Mouse (Mus musculus) CH12F3 (cell line): ENCODE measurements around the gene Sycp2.

Experiments used
- in situ Hi-C: fragments of 300-500 bp; cut with MboI; formaldehyde crosslinking; loops from 2 replicates; pipeline ENCODE4 v1.14.3; 2020; ENCODE audit warnings: low sequenced_read_pairs

Gene Sycp2

GRCm38 (mm10) chr2:178407053-178407815 is at the start of gene Sycp2:
Gene Sycp2, minus strand, starts transcription at chr2:178407685.
- in situ Hi-C loops: no loop called here

GRCm38 (mm10) chr2:178454664-178455516 is 47.4 kb upstream of the Sycp2 start:
- in situ Hi-C loops: no loop called here

- in situ Hi-C loops: no loop called here
Observed at GRCm38 (mm10) chr2:178450961-178451360, 43.5 kb upstream of the Sycp2 start.

DNA sequence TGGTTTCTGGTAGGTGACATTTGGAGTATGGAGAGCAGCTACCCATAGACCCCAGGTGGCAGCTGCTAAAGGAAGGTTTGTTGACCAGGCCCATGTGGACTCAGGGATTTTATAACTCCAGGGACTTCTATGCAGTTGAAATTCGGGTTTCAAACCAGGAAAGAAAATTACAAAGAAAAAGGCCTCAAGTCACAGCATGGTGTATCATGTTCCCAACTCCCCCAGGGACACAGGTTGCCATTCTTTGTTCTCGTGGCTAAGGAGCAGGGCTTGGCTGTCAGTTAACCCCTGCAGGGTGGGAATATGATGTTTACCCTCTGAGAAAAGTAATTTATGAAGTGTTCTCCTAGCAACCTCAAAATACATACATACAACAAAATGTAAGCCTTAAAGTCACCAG is 42.8 kb upstream of the Sycp2 start:
- in situ Hi-C loops: no loop called here

- in situ Hi-C loops: no loop called here
Observed at GRCm38 (mm10) chr2:178449386-178449785, 41.9 kb upstream of the Sycp2 start.

- in situ Hi-C loops: no loop called here
Observed at GRCm38 (mm10) chr2:178437311-178437710, 29.8 kb upstream of the Sycp2 start.

DNA sequence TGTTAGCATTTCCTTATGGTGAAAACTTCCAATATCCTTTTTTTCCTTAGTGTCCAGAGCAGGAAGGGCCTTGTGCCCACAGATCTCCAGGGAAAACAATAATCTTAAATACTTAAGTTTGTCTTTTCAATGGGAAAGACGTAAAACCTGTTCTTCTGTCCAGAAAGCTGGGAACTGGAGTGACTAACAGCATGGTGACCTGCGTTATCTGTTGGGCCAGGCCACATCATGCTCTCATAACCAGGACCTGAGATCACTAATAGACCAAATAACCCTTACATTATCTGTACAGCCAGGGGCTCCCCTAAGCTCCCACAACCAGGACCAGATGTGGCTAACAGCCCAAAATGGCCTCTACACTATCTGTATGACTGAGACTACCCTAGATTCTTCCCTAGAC is 26.4 kb upstream of the Sycp2 start:
- in situ Hi-C loops: no loop called here

- in situ Hi-C loops: no loop called here
Observed at GRCm38 (mm10) chr2:178433495-178433894, 26.0 kb upstream of the Sycp2 start.

GRCm38 (mm10) chr2:178430231-178430630 is 22.7 kb upstream of the Sycp2 start, which contains the start of gene Cdh26:
Gene Cdh26, plus strand, starts transcription at chr2:178430531.
- in situ Hi-C loops: no loop called here

DNA sequence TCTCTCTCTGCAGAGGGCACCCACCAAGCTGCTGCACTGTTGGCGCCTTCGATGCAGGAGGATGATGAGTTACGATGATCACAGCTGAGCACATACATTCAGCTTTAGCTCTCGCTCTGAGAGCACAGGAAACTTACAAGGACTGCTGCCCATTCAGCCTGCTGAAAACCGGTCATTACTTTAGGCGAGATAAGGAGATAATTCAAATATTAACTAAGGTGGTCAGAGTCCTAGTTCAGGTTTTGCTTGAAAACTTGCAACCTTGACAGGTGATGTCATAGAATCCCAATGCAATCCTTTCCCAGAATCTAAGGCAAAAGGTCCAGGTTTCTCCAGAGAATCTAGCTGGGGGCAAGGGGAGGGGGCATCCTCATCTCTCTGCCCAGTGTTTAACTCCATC is 21.9 kb upstream of the Sycp2 start:
- in situ Hi-C loops: no loop called here

- in situ Hi-C loops: no loop called here
Observed at GRCm38 (mm10) chr2:178428676-178429075, 21.2 kb upstream of the Sycp2 start.

DNA sequence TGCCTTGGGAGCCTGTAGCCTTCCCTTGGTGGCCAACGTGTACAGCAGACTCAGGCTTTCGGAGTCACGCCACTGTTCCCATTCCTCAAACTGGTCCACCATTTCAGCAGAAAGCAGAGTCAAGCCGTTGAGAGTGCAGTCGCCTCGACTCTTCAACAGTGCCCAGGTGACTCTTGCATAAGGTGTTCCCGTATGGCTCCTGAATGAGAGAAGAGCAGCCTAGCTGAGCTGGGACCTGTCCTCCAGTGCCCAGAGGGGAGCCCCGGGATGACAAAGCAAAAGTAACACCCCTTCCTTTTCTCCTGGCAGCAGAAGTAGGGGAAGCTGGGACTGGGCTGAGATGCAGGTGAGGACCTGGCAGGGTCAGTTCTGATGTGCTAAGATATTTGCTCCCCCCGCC is 20.7 kb upstream of the Sycp2 start:
- in situ Hi-C loops: no loop called here

DNA sequence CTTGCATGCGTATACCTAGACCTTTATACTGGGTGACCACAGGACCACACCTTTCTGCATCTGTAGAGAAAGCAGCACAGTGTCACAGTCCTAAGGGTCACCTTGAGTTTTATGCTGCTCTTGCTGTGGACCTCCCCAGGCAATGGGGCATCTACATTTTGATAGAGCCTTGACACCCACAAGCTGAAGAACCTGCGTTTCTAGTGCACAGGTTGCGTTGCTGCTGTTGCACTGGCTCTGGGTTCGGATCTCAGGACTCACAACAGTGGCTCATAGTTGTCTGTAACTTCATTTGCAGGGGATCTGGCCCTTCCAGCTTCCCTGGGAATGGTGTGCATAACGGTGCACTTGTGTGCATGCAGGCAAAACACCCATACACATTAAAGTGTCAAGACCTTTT is 19.7 kb upstream of the Sycp2 start:
- in situ Hi-C loops: no loop called here

DNA sequence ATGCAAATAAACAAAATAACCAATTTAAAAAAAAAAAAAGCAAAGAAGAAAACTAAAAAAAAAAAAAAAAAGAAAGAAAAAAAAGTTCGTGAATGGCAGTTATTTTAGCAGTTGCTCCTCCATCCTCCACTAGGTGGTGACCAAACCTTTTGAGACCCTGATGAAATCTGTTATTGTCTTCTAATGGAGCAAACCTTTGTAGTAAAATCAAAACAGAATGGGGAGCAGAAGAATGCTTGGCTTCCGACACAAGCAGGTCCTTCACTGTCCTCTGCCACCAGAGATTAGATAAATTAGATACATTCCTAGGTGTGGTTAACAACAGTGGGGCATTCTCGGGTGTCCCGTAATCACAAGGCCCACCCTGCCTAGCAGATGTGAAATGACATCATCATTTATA is 18.7 kb upstream of the Sycp2 start:
- in situ Hi-C loops: no loop called here

GRCm38 (mm10) chr2:178423223-178423622 is 15.7 kb upstream of the Sycp2 start:
- in situ Hi-C loops: no loop called here

DNA sequence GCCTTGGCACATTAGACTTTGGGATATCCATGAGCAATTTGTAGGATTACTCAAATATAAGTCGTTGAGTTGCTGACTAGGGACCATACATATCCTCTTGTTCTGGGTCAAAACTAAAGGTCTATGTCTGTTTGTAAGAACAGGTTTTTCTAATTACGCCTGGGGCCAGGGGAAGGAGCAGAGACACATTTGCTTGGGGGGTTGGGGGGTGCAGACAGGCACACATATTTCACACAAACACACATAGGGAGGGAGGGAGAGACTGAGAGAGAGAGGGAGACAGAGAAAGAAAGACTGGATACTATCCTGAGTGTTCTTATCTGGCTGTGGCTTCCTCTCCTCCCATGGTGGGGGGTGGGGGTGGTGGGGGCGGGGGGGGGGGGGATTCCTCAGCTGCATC is 14.7 kb upstream of the Sycp2 start:
- in situ Hi-C loops: no loop called here

DNA sequence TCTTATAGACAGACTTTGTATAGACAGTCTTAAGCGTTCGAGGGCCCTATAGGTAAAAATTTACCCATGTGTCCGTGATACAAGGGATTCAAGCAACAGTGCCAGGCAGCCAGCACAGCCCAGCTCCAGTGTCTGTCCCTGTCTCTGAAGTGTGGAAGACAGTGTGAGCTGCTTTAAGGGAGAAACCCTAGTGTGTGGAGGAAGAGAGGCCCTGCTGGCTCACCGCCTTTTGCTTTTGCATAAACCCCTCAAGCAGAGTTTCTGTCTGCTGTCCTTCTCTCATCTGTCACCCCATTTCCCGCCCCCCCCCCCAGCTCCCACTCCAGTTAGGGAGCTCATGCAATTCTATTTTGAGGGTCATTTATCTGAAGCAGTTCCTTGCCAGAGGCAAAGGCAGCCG is 14.1 kb upstream of the Sycp2 start:
- in situ Hi-C loops: no loop called here

GRCm38 (mm10) chr2:178420576-178420975 is 13.1 kb upstream of the Sycp2 start:
- in situ Hi-C loops: no loop called here

DNA sequence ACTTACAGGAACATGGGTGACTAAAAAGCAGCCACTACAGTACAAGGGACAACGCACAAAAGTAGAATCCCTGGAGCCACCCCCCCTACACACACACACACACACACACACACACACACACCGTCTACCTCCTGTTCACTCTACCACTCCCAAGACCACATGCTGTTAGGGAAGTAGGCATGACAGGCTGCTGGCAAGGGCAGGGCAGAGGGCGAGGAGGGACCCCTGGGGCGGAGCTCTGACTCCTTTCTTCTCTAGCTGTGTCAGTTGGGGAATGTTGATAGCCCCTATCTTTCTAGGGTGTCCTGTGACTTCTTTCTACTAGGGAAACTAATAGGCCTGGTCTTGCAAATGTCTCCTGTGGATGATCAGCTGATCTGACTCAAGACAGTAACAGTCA is 9.5 kb upstream of the Sycp2 start:
- in situ Hi-C loops: no loop called here

DNA sequence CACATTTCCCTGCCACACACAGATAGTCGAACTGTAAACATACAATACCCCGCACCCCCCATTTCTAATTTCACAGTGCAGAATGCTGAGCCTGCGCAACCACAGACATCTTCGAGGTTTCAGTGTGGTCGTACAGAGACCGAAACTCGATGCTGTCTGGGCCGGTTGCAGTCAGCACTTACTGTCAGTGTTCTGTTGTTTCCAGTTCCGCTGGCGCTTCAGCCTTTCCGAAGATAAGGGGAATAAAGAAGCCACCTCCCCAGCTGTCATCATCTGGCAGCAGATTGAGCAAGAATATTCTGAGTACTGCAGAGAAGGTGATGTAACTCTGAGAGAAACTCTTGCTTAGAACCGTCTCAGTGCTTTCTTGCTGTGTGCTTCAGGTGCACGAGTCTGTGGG is 8.9 kb upstream of the Sycp2 start:
- in situ Hi-C loops: no loop called here

- in situ Hi-C loops: no loop called here
Observed at GRCm38 (mm10) chr2:178415150-178415448, 7.6 kb upstream of the Sycp2 start.
